Mouse (Mus musculus) thymus, adult 2 months (tissue): Measurements from ENCODE around the gene Nat9.

Experiments
- CTCF ChIP-seq: fragments of 200-500 bp; IDR thresholded peaks from 2 replicates; pipeline ENCODE4 v1.5.1; 2012; ENCODE audit warnings: mild to moderate bottlenecking, control low read depth, low read length, moderate library complexity, borderline replicate concordance; ENCODE audit not compliant: control insufficient read depth, poor library complexity, insufficient read depth; ENCODE audit errors: extremely low read depth
- POLR2A ChIP-seq: fragments of 200-500 bp; IDR thresholded peaks from 2 replicates; pipeline ENCODE4 v1.6.1; 2012; ENCODE audit warnings: mild to moderate bottlenecking, low read length, control low read depth, moderate library complexity; ENCODE audit not compliant: control insufficient read depth, poor library complexity, insufficient read depth; ENCODE audit errors: extremely low read depth

- TF ChIP-seq CTCF (no peak), POLR2A (no peak)
Measured at GRCm38 (mm10) chr11:115178766-115179165, 8.9 kb downstream of the Nat9 start.
